Mouse (Mus musculus): ENCODE measurements around the gene 2410137M14Rik.
"Not testable (repeated sequence)": the region's sequence is repeated elsewhere in the genome, so short reads cannot be mapped to it uniquely, and the experiment has no call there.

Gene 2410137M14Rik

DNA sequence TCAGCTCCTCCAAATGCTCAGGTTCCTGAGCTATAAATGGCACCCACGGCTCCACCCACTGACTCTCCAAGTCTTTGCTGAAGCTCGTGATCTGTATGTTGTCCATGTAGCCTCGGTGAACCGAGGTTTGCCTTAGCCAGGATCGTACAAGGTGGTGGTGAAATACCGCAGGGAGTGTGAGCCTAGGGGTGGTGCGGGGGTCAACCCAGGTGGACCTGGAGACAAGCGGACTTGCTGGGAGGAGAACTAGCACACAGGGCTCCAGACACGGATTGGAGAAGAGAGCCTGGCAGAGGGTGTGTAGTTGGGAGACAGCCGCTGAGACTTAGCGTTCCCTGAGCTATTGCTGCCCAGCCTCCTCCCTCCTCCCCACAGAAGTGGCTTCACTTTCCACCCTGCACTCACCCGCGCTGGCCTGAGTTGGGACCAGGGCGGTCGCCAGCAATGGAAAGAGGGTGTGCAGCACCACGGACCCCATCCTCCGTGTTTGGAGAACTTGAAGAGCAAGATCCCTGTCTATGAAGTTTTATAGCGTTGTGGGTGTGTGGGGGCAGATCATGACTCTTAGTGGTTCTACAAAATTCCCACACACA, at the start of gene 2410137M14Rik:
TSS of gene 2410137M14Rik (minus strand) at position 17 of the 593 bp plus-strand sequence.
- peak; percentile 6 for DNase-seq (ENCODE audit: low spot score)

DNA sequence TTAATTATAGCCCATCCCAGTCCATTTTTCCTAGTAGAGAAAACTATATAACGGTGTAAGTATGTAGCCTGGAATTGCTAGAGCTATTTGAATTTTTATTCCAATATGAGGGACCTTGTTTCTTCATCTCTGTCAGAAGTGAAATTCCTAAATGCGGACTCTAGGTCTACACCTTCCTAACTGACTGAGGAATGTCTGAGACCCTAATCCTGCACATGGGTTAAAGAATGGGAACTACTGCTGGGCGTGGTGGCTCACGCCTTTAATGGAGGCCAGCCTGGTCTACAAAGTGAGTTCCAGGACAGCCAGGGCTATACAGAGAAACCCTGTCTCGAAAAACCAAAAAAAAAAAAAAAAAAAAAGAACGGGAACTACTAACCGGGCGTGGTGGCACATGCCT, 48.1 kb upstream of the 2410137M14Rik start:
- DNase-seq (ENCODE audit: low spot score), result no peak

DNA sequence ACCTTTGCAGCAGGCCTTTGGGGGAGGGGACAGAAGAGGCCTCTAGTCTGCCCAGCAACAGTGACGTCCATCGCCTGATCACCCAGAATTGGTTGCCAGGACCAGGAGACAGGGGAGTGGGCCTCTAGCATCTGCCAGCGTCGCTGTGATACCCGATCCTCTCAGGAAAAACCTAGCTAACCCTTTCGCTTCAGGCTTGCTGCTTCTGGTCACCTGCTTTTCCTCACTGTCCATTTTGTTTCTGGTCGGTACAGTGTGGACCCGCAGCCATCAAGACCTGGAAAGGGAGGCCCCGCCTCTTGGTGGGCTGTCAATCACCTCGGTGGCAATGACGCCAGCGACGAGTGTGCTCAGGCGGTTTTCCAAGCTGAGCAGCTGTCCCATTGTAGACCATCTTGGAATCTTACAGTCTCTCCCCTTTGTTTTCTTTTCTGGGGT, 47.7 kb upstream of the 2410137M14Rik start:
- peak; percentile 84 for DNase-seq (ENCODE audit: low spot score)

DNA sequence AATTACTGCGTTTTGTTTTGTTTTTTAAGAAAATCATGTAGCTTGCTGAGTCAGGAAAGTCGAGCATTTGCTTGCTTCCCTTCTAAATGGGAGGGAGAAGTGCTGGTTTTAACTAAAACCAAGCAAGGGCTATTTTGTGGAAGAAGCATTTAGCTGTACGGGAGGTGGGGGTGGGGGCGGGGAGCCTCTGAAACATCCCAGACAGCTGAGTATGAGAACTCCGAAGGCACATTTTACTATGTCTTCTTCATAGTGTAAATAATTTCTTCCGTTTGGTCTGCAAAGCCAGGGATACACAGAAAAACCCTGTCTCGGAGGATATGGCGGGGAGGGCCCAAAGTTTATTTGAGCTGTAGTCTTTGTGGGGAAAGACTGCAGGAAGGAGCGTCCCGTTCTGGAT, 47.2 kb upstream of the 2410137M14Rik start:
- DNase-seq (ENCODE audit: low spot score), result no peak

DNA sequence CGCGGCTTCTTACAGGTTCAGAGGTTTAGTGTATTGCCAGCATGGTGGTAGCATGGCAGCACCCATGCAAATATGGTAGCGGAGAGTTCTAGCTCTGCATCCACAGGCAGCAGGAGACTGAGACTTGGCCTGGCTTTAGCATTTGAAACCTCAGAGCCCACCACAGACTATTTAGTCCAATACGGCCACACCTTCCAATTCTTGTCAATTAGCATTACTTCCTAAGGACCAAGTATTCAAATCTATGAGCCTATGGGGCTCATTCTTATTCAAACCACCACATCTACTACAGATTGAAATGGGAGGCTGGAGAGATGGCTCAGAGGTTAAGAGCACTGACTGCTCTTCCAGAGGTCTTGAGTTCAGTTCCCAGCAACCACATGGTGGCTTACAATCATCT, 46.4 kb upstream of the 2410137M14Rik start:
- no peak for DNase-seq (ENCODE audit: low spot score)

DNA sequence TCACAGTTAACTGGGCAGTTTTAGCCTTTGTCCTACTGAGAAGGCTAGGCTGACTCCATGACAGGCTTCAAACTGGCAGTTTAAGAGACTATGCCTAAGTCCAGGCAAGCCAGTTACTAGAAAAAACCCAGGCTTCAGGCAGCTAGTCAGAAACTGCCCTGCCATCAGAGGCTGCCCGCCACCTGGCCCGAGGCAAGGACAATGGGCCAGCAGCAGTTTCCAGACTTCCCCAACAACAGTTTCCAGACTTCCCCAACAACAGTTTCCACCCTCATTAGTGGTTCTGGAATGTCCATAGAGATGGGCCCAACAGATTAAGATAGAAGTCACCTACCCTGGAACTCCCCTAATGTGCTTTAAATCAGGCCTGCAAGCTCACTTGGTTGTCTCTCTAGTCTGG, 45.4 kb upstream of the 2410137M14Rik start:
- DNase-seq (ENCODE audit: low spot score), result no peak

DNA sequence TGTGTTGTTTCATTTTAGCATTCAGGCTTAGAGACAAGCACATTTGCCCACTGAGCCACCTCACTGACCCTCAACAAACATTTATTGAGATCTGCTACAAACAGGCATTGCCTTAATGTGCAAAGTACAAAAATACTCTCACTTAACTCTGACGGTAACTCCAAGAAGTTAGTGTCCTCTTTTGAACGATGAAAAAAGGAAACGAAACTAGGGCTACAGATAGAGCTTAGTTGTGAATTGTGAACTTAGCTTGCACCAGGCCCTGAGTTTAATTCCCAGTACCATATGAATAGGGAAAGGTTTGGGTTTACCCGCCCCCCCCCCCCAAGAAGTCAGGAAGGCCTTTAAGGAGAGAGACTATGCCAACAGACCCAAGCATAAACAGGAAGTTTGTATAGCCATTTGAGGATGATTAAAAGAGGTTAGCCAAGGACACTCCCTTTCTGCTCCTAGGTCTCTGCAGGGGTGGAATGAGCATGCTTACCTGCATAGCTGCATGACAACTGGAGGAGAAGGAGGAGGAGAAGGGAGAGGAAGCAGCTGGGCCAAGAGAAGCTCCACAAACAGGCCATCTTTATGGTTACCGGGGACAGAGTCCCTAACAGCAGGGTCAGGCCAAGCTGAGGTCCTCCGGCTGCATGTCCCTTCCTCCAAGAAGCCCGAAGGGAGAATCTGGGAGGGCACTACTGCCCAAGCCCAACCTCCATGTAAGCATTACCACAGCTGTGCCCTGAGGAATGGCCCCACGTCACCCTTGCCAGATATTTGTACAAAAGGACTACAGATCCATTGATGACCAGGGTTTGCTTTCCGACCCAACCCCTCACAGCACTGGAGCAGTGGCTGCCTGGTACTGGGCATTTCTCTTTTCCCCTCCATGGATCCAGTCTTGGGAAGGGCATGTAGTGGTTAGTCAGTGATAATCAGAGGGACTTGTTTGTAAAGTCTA, 41.9 kb upstream of the 2410137M14Rik start, which contains the start of gene Mog:
TSS of gene Mog (minus strand) at position 771 of the 949 bp plus-strand sequence.
- DNase-seq (ENCODE audit: low spot score), result no peak

DNA sequence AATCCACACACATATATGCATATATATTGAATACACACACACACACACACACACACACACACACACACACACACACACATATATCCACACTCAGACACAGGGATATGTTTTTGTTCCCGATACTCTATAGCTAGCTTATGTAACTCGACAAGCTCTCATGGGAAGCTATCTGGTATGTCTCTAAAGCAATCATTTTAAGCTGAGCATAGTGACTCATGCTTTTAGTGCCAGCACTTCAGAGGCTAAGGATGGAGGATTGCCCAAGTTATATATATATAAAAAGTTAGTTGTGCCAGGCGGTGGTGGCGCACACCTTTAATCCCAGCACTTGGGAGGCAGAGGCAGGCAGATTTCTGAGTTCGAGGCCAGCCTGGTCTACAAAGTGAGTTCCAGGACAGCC, 38.2 kb upstream of the 2410137M14Rik start:
- DNase-seq (ENCODE audit: low spot score), result not testable (repeated sequence)

DNA sequence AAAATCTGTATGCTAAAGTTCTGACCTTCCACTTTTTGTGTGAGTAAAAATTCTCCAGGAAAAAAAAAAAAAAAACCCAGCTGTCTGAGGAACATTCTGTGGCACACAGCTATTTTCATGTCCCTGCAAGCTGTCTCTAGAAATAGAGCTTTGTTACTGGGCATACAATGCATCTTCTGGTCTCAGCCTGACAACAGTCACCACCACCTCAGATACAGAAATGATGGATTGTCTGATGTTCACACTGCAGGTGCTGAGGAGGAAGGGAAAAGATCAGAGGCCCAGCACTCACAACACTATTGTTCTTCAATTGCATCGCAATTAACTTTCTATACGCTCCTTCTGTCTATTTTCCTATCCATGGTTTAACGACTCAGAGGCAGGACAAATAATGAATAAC, 37.3 kb upstream of the 2410137M14Rik start:
- DNase-seq (ENCODE audit: low spot score), result no peak

DNA sequence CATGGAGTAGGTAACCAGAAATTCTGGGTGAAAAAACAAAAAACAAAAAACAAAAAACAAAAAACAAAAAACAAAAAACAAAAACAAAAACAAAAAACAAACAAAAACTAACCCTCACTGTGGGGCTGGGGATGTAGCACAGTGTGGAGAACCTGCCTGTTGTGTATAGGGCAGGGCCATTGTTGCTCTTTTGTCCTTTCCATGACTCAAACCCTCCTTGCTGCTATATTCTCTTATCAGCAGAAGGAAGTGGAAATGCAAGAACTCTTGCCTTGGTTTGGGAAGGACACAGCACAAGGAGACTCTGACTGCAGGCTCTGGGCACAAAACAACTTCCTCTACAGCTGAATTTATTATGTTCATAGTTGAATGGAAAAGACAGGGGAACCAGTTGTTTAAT, 35.3 kb upstream of the 2410137M14Rik start:
- no peak for DNase-seq (ENCODE audit: low spot score)

DNA sequence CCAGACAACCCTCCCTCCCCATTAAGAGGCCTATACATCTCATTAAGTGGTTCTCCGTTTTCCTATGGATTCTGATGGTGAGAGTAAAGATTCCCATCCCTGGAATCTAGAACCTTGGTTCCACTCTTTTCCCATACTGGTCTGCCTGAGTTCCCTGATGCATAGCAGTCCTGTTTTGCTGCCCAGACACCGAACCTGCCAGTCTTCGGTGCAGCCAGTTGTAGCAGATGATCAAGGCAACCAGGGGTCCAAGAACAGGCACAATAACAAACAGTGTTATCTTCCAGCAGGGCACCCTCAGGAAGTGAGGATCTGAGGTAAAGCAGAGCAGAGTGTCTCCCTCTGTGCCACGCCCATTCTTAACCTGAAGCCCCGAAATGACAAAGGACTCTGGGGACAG, 31.1 kb upstream of the 2410137M14Rik start:
- no peak for DNase-seq (ENCODE audit: low spot score)

DNA sequence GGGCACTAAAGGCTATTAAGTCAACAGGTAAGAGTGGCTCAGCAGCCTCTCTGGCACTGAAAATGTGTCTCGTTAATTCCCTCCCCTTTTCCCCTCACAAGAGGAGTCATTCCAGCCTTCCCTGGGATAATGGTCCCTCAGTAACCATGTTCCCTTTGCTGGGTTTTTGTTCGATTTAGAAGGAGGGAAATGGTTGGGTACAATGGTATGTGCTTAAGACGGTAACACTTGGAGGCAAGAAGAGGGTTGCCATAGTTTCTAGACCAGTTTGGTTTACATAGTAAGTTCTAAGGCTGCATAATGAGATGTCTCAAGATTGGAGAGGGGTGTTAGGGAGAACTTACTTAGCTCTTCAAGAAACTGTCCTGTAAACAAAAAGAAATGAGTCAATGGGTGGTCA, 30.7 kb upstream of the 2410137M14Rik start:
- no peak for DNase-seq (ENCODE audit: low spot score)

DNA sequence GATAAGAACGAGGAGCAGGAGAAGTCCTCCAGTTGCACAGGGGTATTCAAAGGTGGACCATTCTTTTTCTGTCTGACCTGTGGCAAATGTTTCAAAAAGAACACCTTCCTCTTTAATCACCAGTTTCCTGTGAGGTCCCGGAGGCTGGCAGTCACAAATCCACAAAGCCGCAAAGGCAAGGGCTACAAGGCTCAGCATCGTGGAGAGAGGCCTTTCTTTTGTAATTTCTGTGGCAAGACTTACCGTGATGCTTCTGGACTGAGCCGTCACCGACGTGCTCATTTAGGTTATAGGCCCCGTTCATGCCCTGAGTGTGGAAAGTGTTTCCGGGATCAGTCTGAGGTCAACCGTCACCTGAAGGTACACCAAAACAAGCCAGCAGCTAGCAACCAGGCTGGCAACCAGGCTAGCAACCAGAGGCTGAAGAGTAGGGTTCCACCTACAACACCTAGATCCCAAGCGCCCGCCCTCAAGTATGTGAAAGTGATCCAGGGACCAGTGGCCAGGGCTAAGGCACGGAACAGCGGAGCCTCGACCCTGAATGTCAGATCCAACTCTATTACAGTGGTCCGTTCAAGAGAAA, 28.5 kb upstream of the 2410137M14Rik start:
- DNase-seq (ENCODE audit: low spot score), result no peak

DNA sequence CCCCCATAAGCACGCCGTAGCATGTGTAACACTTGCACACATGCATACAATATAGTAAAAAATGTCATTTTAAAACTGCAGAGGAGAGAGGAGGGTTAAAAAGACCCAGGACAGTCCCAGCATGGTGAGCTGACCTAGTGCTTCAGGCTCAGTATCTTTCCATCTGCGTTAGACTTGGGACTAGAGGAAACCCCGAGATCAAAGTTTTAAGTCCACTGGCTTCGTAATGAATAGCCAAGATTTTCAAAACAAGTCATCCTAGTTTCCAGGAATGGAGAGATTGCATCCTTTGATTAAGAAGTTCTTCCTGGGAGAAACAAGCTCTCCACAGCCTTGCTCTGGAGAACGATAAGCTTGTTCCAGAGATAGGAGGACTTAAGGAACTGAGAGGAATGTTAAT, 27.1 kb upstream of the 2410137M14Rik start:
- DNase-seq (ENCODE audit: low spot score), result no peak

DNA sequence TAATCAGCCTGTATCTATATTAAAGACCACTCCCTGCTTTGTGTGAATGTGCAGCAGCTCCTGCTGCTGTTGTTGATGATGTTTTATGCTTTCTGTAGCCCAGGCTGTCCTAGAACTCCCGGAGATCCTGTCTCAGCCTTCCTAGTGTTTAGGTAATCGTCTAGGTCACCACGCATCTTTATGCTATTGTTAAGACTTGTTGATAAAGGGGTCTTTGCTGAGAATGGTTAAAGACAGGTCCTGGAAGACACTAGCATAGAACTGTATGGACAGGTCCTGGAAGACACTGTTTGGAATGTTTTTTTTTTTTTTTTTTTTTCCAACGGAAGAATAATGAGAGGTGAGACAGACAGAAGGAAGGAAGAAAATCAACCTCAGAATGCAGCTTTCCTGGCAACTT, 22.3 kb upstream of the 2410137M14Rik start:
- DNase-seq (ENCODE audit: low spot score), result no peak

DNA sequence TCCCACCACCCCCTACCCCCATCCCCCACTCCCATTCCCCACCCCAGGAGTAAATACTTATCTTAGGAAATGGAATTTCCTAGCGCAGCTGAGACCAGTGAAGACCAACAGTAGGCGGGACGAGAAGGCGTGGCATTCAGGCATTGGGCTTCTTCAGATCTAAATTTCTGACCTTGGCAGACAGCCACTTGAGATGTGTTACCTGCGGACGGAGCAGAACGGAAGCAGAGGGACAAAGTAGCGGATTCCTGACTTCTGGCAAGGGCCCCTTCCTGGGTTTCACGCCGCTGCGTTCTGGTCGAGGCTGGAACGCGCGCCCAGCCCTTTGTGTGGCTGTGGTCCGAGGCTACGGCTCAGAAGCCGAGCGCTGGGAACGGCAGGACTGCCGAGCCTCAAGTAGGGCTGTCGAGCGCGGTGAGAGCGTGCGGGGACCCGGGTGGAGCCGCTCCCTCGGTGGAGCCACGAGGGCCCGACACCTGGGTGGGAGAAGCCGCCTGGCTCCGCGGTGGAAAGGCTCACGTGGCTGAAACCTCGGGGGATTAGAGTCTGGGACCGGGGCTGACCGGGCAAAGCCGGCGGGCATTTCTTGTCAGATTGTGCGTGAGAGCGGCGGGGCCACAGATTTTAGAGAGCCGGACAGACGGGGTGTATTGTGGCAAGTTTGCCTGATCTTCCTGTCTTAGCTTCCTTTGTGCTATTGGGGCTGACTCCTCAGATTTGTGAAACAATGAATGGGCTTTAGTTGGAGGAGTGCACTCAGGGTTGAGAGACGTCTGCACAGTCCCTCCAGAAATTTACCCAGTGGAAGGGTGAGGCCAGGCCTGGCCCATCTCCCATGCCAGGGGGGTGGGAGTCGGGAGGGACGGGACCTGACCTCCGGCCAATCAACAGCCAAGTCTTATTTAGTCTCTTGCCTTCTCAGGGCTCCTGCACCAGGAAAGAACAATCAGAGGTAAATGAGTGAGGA, 21.6 kb upstream of the 2410137M14Rik start:
- peak; percentile 49 for DNase-seq (ENCODE audit: low spot score)

DNA sequence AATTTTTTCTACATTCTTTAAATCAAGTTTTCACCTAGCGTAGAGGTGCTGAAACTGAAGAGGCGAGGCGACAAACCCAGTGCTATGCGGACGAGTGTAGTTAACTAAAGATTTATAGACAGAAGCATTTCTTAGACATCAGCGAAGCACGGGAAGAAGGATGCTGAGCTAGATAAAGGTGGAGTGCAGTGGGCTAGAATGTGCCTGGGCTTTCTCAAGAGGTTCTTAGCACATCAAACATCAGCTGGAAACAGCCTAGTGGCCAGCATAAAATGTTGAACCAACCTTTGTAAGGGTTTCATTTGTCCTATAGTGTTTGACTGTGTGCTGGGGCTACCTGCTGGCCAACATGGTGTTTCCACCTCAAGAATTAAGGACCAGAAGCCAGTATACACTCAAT, 19.8 kb upstream of the 2410137M14Rik start, which contains the start of gene Zfp57:
TSS of gene Zfp57 (plus strand) at position 301 of the 400 bp plus-strand sequence.
- DNase-seq (ENCODE audit: low spot score), result no peak

DNA sequence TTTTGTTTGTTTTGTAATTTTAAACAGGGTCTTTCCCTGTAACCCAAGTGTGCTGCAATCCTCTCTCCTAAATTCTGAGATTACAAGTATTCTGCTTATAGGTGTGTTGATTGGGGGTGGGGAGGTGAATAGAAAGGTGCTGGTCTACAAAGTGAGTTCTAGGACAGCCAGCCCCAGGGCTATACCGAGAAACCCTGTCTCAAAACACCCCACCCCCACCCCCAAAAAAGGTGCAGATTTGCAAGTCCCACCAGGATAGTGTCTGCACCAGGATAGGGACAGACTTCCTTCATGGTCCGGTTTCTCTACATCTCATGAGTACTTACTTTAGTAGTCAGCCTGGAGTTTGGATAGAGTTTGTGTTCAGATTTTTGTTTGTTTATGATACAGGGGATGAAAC, 17.4 kb upstream of the 2410137M14Rik start:
- DNase-seq (ENCODE audit: low spot score), result no peak

DNA sequence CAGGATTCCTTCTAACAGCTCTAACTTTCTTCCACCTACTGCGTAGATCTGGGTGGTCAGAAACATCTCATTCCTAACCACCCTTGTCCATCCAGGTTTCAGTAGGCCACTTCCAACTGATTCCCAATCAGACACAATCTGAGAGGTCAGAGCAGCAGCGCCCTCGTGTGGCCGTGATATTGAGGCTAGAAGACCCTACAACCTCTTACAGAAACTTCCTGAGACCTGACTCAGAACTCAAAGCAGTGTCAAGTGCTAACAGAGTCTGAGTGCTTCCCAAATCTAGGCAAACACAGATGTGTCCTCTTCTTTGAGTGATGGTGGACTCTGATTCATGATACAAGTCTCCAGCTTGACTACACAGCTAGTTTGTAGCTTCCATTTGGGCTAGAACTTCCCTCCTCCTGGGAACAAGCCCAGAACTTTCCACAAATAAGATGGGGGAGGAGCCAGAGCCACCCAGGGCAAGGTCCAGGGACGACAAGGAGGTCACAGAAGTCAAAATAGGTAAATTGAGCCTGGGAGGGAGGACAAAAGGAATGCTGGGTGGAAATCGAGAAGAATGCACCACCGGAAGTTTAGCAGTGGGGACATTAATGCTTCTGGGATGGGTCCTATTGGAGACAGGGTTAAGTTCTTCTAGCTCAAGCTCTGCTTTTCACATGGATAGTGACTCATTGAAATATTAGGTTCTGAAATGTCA, 16.1 kb upstream of the 2410137M14Rik start:
- peak; percentile 73 for DNase-seq (ENCODE audit: low spot score)

DNA sequence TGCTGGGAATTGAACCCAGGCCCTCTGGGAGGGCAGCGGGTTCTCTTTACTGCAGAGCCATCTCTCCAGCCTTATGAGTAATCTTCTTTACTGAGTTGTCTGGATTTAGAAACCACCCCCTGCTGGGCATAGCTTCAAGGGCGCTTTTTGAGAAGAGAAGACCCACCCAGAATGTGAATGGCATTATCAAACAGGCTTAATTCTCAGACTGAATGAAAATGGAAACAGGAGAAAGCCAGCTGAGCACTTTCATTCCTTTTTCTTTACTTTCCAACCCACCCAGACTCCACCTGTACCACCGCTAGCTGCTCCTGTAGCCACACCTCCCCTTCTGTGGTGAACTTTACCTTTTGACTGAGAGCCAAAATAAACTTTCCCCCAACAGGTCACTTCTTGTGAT, 14.4 kb upstream of the 2410137M14Rik start:
- DNase-seq (ENCODE audit: low spot score), result no peak

DNA sequence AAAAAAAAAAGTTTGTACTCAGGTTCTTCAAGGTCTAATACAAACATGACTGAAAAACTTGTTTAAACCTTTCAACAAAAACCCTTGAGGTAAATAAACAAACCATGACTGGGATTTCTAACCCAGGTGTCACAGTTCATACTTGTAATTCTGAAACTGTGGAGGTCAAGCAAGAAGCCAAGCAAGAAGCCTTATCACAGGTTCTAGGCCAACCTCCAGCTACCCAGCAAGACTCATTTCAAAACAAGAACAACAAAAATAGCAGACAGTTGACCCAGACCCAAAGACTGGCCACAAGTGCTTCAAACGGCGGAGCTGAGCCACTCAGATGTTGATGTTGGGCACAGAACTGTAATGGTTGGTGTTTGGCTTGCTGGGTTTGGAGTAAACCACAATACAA, 13.5 kb upstream of the 2410137M14Rik start:
- DNase-seq (ENCODE audit: low spot score), result no peak
